Mouse (Mus musculus) bone marrow macrophage, adult 2 months (primary cell): Measurements from ENCODE around the gene Krtdap.

Source experiments
- CTCF ChIP-seq: IDR thresholded peaks from 2 replicates; pipeline ENCODE4 v1.5.1; 2012; ENCODE audit warnings: low read depth, mild to moderate bottlenecking, low read length, moderate library complexity
- POLR2A ChIP-seq: IDR thresholded peaks from 2 replicates; pipeline ENCODE4 v1.6.1; 2012; ENCODE audit warnings: mild to moderate bottlenecking, low read depth, low read length, borderline replicate concordance

DNA sequence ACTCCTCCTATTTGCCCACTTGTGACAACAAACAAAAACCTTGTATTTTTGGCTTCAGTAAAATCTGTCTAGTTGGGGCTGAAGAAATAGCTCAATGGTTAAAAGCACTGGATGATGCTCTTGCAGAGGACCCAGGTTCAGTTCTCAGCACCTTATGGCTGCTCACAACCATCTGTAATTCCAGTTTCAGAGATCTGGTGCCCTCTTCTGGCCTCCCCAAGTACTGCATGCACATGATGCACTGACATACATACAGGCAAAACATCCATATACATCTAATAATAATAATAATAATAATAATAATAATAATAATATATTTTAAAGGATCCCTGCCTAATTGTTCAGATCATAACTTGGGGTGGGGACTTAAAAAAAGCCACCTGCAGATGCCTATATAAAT is 13.0 kb downstream of the Krtdap start:
- TF ChIP-seq CTCF, result no peak
- no peak for TF ChIP-seq POLR2A
